Mouse (Mus musculus) G1E (cell line): ENCODE data around the gene Fam71f2. TPM values are rescaled to one million over a fixed set of nuclear protein-coding genes. Genes with fewer than 3 reads are reported as not detected.

Experiments used
- ATAC-seq: 2 replicates; pipeline ENCODE4 v1.8.0; 2016; ENCODE audit warnings: mild to moderate bottlenecking; ENCODE audit not compliant: insufficient number of reproducible peaks, poor library complexity, low FRiP score, severe bottlenecking; ENCODE audit errors: extremely low read depth
- DNase-seq: peaks from one replicate; pipeline ENCODE4 v3.0.0; 2012; ENCODE audit warnings: low spot score
- H3K27me3 ChIP-seq: 2 replicates; pipeline ENCODE4 v1.6.1; 2012; ENCODE audit warnings: mild to moderate bottlenecking, low read length, inconsistent platforms; ENCODE audit not compliant: insufficient read depth
- H3K36me3 ChIP-seq: replicated peaks from 2 replicates; pipeline ENCODE3; 2012; ENCODE audit warnings: mild to moderate bottlenecking, inconsistent platforms
- H3K4me1 ChIP-seq: 2 replicates; pipeline ENCODE4 v1.6.1; 2012; ENCODE audit warnings: low read depth, low read length, inconsistent platforms, mixed read lengths; ENCODE audit not compliant: insufficient read depth
- H3K4me3 ChIP-seq: 2 replicates; pipeline ENCODE4 v1.5.1; 2012; ENCODE audit warnings: low read depth, mild to moderate bottlenecking, inconsistent platforms, low read length, moderate library complexity, mixed read lengths
- H3K9me3 ChIP-seq: replicated peaks from 2 replicates; pipeline ENCODE4 v1.6.1; 2012; ENCODE audit warnings: inconsistent platforms
- CTCF ChIP-seq: IDR thresholded peaks from 2 replicates; pipeline ENCODE4 v1.5.1; 2012; ENCODE audit warnings: low read depth, low read length, inconsistent platforms, mixed read lengths
- GATA1 ChIP-seq: IDR thresholded peaks from 2 replicates; pipeline ENCODE4 v1.6.1; 2012; ENCODE audit warnings: borderline replicate concordance, low read length, inconsistent platforms, mixed read lengths
- GATA2 ChIP-seq: IDR thresholded peaks from 2 replicates; pipeline ENCODE4 v1.6.1; 2012; ENCODE audit warnings: low read depth, low read length, inconsistent platforms, borderline replicate concordance
- POLR2AphosphoS5 ChIP-seq: IDR thresholded peaks from 2 replicates; pipeline ENCODE4 v1.6.1; 2012; ENCODE audit warnings: low read depth, low read length, inconsistent platforms; ENCODE audit not compliant: insufficient replicate concordance
- TAL1 ChIP-seq: conservative IDR thresholded peaks from 2 replicates; pipeline ENCODE4 v1.6.1; 2012; ENCODE audit warnings: low read depth, low read length, inconsistent platforms, mixed read lengths
- polyA plus RNA-seq: library from polyadenylated mRNA; stranded (reverse); fragments of >175 nt; gene quantifications from 2 replicates; pipeline ENCODE4 v1.2.3, GENCODE M21; 2012
- total RNA-seq, 2 experiments: library from RNA; stranded (forward) in 1 of 2; stranded (reverse) in 1 of 2; fragments of 200-1000 nt in 1 of 2; fragments of >200 nt in 1 of 2; fragmentation: Nextera tagmentation in 1 of 2; gene quantifications; 2 replicates each; pipeline ENCODE4 v1.2.3; 2014 to 2017

Gene Fam71f2
- total and polyA plus RNA-seq, 3 experiments = 0.33 to 4.4 TPM; not detected in 1

DNA sequence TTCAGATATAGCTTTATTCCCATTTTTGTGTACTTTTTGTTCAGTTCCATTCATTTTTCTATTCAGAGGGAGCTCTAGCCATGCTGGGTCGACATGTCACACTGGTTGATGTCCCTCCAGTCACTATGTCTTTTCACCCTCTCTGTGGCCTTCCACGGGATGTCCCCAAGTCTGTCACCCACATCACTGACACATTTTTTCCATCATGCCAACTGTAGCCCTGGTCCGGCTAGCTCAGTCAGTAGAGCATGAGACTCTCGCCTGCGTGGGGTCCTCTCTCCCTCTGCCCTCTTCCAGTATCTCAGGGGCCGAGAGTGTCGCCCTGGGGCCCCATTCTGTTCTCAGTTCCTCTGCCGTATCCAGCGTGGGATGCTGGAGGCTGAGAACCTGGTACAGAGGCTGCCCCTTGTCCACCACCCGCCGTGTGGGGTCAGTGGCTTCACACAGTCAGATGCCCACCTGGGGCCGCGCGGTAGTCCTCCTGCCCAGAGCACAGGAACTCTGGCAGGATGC lies 34.4 kb downstream of the Fam71f2 start:
- DNase-seq (no peak), ATAC-seq (no peak)
- TF ChIP-seq POLR2AphosphoS5 (no peak), GATA1 (no peak), TAL1 (no peak), GATA2 (no peak), CTCF (no peak)
- Histone ChIP-seq H3K36me3 (no peaks in the 10 kb centered on the region), H3K9me3 (no peaks in the 10 kb centered on the region), H3K4me3 (no peak overlapping the region), H3K27me3 (peaks cover 11% of the 10 kb centered on the region), H3K4me1 (no peaks in the 10 kb centered on the region)

DNA sequence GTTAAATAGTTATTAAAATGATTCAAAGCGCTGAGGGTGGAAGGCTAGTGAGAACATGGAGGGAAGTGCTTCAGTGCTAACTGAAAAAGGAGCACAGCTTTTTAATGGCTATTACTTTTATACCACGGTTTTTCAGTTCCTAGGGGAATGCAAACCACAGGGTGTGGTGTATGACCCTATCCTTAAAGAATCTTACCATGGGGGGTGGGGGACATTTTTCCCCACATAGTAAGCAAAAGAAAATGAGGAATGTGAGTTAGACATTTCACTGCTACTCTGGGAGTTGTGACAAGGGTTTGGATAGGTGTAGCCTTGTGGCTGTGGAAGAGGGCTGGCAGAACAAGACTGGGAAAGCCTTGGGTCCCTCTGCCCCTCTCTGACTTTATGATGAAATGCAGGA lies 37.9 kb downstream of the Fam71f2 start:
- H3K4me1 ChIP-seq = peaks cover 2% of the 10 kb centered on the region; the same call in 1 of the 2 replicates
- no peaks in the 10 kb centered on the region for H3K36me3 ChIP-seq
- no peak overlapping the region for H3K4me3 ChIP-seq
- DNase-seq (no peak), ATAC-seq (no peak)
- H3K9me3 ChIP-seq = no peaks in the 10 kb centered on the region
- TF ChIP-seq GATA2 = no peak
- H3K27me3 ChIP-seq = peaks cover 31% of the 10 kb centered on the region

DNA sequence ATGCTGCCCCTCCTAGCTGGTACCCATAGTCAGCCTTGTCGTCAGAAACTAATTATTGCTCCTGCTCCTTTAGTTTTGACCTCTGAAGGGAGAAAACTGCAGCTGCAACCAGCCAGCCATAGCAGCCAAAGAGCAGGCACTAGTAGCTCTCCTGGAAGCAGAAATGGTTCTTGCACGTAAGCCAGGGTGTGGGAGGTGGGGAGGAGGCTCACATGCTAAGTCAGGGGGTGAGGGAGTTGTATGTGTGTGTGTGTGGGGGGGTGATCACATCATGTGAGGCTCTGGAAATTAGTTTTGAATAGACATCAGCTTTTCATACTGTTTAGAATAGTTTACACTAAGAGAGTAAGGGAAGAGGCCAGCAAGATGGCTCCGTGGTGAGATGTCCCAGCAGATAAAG lies 38.5 kb downstream of the Fam71f2 start:
- DNase-seq = no peak
- TF ChIP-seq TAL1 = no peak
- TF ChIP-seq POLR2AphosphoS5 = no peak
- TF ChIP-seq GATA1 = no peak
- no peak for TF ChIP-seq GATA2
- no peak for TF ChIP-seq CTCF
- Histone ChIP-seq H3K36me3 (no peaks in the 10 kb centered on the region), H3K9me3 (no peaks in the 10 kb centered on the region), H3K4me3 (no peak overlapping the region), H3K27me3 (peaks cover 30% of the 10 kb centered on the region), H3K4me1 (peaks cover 3% of the 10 kb centered on the region; the same call in 1 of the 2 replicates)
- ATAC-seq = no peak

DNA sequence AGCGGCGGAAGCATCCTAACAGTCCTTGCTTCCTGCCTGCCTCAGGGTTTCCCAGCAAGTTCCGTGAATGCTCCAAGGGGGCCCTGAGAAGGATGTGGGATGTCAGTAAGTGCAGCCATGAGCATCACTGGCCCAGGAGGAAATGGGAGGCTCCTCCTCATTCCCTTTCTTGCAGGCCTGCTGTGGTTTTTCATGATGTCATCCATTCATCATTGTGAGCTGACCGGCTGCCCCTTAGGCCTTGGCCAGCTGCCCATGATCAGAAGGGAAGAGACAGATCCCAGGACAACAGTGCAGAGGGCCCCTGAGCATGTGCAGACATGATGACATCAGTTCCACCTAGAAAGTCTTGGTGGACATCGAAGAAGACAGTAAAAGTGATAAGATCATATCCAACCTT lies 39.5 kb downstream of the Fam71f2 start, which contains the start of gene Fam71f1:
Fam71f1 (plus strand) TSS at position 262 of the 400 bp plus-strand sequence.
- no peaks in the 10 kb centered on the region for H3K9me3 ChIP-seq
- peaks cover 26% of the 10 kb centered on the region for H3K27me3 ChIP-seq
- no peak for TF ChIP-seq TAL1
- TF ChIP-seq GATA1 = no peak
- TF ChIP-seq CTCF = no peak
- no peak for TF ChIP-seq GATA2
- no peak for TF ChIP-seq POLR2AphosphoS5
- H3K4me3 ChIP-seq = no peak within 1 kb of the TSS
- ATAC-seq = no peak
- no peak for DNase-seq
- H3K4me1 ChIP-seq = peaks cover 3% of the 10 kb centered on the region; the same call in 1 of the 2 replicates
- no peaks in the 10 kb centered on the region for H3K36me3 ChIP-seq

DNA sequence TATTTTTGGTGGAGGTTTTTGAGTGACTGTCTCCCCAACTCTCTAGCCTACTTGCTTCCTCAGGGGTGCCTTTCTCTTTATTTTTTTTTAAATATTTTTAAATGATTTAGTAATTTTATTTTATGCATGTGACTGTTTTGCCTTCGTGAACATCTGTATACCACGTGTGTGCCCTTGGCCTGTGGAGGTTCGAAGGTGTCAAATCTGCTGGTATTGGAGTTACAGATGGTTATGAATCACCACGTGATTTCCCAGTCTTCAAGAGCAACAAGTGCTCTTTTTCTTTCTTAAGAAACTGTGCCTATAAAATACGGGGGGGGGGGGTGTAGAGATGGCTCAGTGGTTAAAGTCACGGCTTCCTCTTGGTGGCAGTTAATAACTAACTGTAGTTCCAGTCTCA lies 42.2 kb downstream of the Fam71f2 start:
- Histone ChIP-seq H3K36me3 (no peaks in the 10 kb centered on the region), H3K4me3 (no peak overlapping the region), H3K27me3 (peaks cover 42% of the 10 kb centered on the region), H3K4me1 (peaks cover 3% of the 10 kb centered on the region; the same call in 1 of the 2 replicates), H3K9me3 (no peaks in the 10 kb centered on the region)
- DNase-seq = no peak
- ATAC-seq = no peak
- no peak for TF ChIP-seq GATA2
- TF ChIP-seq CTCF = no peak
- TF ChIP-seq POLR2AphosphoS5 = no peak
- TF ChIP-seq TAL1 = no peak
- no peak for TF ChIP-seq GATA1

DNA sequence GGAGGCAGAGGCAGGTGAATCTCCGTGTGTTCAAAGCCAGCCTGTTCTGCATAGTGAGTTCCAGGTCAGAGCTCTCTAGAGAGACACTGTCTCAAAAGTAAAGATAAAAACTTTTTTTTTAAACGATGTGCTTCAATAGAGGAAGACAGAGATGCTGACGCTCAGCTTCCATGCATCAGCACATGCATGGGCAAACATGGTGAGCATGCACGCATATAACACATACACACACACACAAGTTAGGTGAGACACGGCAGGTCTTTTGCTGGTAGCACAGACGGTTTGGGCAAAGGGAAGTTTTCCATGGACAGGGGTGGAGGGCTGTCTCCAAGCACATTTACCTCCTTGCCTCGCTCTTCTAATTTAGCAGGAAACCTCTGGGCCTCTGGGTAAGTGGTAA lies 42.8 kb downstream of the Fam71f2 start:
- H3K36me3 ChIP-seq = no peaks in the 10 kb centered on the region
- ATAC-seq = no peak
- peaks cover 3% of the 10 kb centered on the region; the same call in 1 of the 2 replicates for H3K4me1 ChIP-seq
- no peak for DNase-seq
- TF ChIP-seq TAL1 = no peak
- no peak for TF ChIP-seq CTCF
- no peak for TF ChIP-seq POLR2AphosphoS5
- no peak for TF ChIP-seq GATA1
- H3K27me3 ChIP-seq = peaks cover 46% of the 10 kb centered on the region
- no peaks in the 10 kb centered on the region for H3K9me3 ChIP-seq
- no peak overlapping the region for H3K4me3 ChIP-seq

DNA sequence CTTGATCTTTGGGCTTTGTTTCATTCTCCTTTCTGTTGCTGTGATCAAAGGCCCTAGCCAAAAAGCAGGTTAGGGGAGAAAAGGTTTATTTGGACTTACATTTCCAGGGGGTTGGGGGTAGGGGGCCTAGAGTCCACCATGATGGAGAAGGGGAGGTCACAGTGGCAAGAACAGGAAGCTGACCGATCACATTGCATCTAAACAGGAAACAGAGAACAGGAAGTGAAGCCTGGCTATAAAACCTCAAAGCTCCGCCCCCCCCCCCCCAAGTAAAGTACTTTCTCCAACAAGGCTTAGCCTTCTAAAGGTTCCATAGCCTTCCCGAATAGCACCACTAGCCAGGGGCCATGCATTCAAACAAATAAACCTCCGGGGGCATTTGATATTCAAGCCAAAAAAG lies 43.3 kb downstream of the Fam71f2 start:
- H3K36me3 ChIP-seq = no peaks in the 10 kb centered on the region
- no peak for DNase-seq
- ATAC-seq = no peak
- H3K4me3 ChIP-seq = no peak overlapping the region
- peaks cover 3% of the 10 kb centered on the region; the same call in 1 of the 2 replicates for H3K4me1 ChIP-seq
- TF ChIP-seq CTCF = no peak
- no peak for TF ChIP-seq GATA2
- no peak for TF ChIP-seq POLR2AphosphoS5
- TF ChIP-seq GATA1 = no peak
- no peak for TF ChIP-seq TAL1
- H3K27me3 ChIP-seq = peaks cover 50% of the 10 kb centered on the region
- H3K9me3 ChIP-seq = no peaks in the 10 kb centered on the region
